Mouse (Mus musculus): ENCODE measurements around the gene Syt3.

Syt3 gene

DNA sequence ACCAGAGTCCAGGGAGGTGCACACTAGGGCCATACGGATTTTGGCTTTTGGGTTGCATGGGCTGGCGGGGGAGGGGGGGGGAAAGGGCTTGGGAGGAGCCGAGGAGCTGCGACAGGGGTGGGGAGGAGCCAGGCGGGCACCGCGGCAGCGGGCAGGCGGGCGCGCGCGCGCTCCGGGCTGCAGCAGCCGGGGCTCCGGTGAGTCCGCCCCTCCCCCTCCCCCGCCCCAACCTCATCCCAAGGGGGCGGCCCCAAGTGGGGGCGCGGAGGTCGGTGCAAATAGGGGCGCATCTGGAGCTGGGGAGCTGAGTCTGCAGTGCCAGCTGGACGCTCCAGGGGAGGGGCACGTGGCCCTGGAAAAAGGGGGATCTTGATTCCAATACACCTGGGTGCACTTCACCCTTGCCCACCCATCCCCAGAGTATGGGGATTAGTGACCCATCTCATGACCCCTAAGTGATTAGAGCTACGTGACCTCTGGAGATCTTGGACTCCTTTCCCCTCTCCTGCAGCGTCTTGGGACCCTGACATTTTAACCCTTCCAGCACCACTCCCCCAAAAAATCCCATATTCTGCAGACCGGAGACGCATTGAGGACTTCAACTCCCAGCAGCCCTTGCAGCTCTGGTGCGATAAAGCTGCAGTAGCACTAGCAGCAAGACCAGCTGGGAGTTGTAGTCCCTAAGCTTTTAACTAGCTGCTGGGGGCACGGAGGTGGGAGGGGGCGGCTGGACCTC lies at the start of gene Syt3:
Syt3 (plus strand) TSS at position 123 of the 736 bp plus-strand sequence.
- DNase-seq (ENCODE audit: low spot score): peak; percentile 65

DNA sequence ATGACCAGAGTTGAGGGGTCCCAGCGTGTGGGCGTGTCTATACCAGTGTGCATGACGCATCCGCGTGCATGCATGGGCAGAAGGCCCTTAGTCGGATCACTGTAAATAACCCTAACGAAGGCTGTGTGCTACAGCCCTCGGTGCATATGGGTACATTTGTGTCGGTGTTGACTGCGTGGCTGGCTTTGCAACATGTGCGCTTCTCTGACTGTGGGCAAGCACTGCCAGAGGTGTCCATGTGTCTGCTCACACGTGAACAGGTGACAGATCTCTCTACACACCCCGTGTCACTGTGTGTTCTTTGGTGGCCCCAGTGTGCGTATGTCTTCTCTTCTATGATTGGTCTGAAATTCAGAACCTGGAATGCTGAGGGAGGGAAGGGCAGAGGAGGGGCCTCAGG lies 49.8 kb upstream of the Syt3 start:
- no peak for DNase-seq (ENCODE audit: low spot score)

DNA sequence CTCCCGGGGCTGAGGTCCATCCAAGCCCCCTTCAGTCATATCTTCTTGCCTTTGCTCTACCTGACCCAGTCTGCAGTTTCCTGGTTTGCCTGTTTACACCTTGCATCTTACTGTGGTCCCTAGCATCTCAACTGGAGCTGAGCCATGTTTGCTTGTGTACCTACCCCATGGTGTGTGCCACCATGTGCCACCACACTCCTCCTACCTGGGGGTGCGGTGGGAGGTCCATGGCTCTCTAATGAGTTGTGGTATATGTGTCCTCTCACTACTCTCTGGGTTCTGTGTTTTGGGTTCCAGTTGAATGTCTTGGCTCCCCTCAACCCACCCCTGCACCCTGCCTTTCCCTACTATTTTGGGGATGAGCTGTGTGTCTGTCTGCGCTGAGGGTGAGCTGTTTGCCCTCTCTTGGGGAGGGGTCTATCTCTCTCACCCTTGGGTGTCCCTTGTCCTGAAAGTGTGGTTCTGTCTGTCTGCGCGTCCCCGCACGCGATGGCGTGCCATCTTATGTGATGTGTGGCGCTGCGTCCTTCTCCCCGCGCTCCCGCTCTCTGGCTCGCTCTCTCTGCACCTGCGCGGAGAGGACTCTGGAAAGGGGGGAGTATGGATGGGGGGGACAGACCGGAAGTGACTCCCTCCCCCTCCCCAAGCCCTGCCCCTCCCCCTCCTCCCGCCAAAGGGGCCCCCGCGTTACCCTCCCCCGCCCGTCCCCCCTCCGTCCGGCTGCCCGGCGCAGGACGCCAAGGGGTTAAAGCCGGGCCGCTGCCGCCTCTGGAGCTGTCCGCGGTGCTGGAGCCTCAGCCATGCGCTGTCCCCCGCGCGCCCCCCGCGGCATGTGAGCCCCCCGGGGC lies 48.6 kb upstream of the Syt3 start:
- no peak for DNase-seq (ENCODE audit: low spot score)

DNA sequence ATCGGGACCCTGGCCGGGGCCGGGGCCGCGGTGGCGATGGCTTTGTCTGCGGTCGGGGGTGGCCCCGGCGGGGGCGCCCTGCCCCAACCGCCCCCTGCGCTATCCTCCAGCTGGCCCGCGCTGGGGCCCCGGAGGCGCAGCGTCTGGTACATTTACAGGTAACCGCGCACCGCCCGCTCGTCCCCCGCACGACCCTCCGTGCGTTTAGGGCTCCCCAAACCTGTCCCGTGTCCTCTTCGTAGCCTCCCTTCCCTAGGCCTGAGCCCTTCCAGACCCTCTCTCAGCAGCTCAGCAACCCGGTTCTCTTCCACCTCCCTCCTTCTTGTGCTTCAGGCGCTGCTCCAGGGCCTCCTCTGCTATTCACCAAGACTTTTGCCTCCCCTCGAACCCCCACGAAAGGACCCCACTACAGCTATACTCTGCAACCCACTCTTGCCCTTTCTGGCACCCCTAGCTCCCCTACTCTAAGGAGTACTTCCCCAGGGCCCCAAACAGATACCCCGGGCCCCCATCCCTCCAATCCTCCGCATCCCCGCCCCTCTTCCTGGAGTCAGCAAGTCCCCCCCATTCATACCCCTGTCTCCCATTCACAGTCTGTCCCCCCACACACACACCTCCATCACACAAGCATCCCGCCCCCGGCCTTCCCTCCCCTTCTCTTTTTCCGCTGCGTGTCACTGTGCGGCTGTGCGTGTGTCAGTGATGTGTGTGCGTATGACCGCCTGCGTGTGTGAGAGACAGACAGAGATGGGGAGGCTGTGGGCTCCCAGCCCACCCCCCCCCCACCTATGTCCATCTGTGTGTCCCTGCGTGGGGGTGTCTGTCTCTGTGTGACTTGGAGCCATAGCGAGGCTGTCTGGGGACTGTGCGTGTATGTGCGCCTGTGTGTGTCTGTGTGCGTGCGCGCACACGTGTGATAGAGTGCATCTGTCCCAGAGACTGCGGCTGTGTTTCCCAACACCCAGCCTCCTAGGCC lies 47.6 kb upstream of the Syt3 start:
- DNase-seq (ENCODE audit: low spot score): no peak

DNA sequence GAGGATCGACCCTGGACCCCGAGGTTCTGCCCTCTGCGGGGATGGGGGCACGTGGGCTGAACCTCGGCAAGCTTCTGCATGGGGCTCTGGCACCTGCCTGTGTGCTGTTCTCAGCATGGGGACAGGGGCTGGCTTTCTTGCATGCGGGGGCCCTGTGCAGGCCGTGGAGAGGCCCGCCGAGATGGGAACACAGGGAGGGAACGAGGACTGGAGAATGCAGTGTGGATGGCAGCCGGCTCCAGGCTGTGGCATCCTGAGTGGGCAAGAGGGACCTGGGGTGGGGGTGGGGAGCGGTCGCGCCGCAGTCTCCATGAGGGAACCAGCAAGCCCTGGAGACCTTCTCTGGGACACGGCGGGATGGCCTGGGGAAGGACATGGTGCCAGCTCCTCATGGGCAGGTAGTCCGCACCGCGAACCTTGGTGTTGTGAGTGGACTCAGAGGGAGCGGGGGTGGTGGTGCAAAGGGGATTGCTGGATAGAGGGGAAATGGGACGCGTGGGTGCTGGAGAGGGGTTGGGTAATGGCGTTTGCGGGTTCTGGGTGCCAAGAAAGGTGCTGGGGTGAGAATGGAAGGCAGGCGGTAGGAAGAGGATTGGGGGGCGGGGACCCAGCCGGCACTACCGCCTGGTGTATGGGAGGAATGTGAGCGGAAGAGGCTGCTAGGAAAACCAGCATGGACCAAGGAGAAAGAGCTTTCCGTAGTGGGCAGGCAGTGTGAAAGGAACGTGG lies 46.6 kb upstream of the Syt3 start:
- no peak for DNase-seq (ENCODE audit: low spot score)

DNA sequence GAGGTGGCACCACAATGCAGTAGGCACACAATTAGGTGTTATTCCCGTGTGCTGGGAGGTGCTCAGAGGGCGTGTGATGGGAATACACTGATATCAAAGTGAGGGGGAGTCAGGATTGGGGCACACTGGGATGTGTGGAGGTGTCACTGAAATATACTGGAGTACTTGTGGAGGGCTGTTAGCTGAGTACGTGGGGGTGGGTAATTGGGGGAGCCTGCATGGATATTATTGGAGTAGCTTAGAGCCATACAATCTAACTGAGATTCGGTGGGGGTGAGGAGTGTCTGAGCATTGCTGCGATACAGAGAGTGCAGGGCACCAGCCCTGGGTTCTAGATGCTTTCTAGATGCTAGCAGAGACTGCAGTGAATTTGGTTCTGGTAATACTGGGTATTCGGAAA lies 43.7 kb upstream of the Syt3 start:
- no peak for DNase-seq (ENCODE audit: low spot score)

DNA sequence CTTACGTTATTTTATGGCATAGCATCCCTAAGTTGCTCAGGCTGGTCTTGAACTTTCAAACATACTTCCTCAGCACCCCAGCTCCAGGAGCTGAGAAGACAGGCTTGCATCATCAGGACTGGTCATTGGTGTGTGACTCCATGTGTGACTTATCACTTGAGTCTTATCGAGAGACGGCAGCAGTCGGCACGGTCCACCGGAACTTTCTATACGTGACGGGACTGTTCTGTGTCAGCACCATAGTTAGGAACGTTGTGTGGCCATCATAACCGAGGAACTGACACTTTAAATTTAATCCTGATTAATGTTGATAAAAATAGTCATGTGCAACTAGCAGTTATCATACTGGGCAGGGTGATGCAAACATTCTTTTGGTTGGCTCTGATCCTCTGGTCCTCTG lies 42.8 kb upstream of the Syt3 start:
- DNase-seq (ENCODE audit: low spot score): no peak

DNA sequence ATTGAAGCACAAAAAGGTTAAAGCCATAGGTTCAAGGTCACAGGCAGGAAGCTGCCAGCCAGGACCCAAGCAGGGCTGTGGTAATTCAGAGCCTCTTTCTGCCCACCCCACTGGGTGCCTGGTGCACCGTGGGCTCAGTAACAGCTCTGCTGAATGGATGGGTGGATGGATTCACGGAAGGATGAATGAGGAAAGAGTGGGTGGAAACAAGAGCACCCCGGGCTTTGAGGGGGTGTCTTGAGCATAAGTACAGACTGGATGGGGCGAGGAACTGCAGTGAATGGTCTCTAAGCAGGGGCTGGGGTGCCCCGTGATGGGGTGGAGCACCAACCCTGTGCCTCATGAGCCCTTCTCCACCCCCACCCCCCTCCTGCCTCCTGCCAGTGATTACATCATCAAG lies 42.2 kb upstream of the Syt3 start:
- DNase-seq (ENCODE audit: low spot score): no peak

DNA sequence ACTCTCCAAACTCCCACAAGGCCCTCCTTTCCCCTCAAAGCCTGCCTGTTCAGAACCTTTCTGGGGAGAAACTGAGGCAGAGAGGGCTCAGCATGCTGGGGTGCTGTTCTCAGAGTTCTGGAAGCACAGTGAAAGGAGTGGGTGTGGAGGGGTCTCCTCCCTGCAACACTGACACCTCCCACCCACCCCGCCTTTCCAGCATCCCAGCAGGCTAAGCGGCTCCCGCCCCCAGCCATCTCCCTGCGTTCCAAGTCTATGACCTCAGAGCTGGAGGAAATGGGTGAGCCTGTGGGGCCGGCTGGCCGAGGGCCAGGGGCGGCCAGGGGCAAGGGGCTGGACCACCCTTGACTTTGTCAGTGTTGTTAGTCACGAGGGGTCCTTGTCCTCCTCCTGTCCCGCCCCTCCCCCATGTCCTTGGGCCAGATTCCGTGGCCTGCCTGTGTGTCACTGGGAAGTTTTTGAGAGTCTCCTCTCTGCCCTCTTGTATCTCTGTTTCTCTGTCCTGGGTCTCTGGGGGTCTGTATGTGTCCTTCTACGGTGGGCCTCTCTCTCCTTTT lies 40.4 kb upstream of the Syt3 start:
- DNase-seq (ENCODE audit: low spot score): no peak

DNA sequence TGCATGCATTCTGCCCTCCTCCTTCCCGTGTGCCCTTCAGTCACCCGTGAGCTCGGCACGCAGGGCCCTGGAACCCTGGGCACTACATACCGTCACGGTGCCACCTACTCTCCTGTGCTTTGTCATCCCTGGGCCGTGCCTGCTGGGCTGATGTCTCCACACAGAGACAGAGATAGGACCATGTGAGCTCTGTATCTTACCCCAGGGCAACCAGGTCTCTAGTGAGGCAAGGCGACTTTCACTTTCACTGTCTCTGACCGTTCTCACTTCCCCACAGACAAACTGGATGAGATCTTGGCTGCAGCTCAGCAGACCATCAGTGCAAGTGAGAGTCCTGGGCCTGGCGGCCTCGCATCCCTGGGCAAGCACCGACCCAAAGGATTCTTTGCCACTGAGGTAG lies 39.3 kb upstream of the Syt3 start:
- no peak for DNase-seq (ENCODE audit: low spot score)

DNA sequence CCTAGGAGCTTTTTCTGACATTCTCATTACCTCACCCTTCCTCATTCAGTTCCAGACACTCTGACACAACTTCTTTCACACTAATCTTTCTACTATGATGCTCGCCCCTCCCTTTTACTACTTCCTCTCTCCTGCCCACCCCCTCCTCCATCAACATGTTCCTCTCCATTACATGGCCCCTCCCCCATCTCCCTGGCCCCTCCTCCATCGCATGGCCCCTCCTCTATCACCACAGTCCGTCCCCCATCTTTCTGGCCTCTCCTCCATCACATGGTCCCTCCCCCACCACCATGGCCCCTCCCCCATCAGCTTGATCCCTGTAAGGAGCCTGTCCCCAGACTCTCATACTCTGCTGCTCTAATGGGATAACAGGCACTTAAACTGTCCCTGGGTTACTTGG lies 34.9 kb upstream of the Syt3 start:
- no peak for DNase-seq (ENCODE audit: low spot score)

DNA sequence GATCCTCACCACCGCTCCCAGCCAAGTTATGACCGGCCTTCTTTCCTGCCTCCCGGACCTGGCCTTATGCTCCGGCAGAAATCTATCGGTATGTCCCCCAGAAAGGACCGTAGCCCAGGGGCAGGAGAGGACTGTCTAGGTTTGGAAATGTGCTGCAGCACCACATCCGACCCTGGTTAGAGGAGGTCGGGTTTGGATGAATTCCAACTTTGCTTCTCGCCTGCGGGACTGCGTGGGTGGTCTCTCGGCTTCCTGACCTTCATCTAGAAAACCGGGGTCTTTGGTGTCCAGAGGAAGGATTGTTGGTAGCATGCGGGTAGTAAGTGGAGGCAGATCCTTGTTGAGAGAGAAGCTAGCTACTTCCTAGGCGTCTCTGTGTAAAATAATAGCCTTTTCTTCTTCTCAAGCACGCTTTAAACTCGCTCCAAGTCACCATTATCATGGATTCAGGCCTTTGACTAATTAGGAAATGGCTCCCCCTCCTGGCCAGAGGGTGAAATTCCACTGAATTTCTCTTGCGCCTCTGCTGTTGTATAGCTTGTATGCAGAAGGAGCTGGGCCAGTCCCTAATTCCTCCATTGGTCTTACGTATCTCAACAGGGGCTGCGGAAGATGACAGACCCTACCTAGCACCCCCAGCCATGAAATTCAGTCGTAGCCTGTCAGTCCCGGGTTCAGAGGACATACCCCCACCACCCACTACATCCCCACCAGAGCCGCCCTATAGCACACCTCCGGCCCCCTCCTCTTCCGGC lies 32.8 kb upstream of the Syt3 start:
- DNase-seq (ENCODE audit: low spot score): peak; percentile 76

DNA sequence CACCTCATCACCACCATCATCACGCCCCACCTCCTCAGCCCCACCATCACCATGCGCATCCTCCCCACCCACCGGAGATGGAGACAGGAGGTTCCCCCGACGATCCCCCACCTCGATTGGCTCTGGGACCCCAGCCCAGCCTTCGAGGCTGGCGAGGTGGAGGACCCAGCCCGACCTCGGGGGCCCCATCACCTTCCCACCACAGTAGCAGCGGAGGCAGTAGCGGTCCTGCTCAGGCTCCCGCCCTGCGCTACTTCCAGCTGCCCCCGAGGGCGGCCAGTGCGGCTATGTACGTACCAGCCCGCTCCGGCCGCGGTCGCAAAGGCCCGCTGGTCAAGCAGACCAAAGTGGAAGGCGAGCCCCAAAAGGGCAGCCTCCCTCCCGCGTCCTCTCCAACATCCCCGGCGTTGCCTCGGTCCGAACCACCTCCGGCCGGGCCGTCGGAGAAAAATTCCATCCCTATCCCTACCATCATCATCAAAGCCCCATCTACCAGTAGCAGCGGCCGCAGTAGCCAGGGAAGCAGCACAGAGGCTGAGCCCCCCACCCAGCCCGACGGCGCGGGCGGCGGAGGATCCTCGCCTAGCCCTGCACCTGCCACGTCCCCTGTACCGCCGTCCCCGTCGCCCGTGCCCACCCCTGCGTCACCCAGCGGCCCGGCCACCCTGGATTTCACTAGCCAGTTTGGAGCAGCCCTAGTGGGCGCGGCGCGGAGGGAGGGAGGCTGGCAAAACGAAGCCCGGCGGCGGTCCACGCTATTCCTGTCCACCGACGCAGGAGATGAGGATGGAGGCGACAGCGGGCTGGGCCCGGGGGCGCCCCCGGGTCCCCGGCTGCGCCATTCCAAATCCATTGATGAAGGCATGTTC lies 31.8 kb upstream of the Syt3 start:
- DNase-seq (ENCODE audit: low spot score): no peak

DNA sequence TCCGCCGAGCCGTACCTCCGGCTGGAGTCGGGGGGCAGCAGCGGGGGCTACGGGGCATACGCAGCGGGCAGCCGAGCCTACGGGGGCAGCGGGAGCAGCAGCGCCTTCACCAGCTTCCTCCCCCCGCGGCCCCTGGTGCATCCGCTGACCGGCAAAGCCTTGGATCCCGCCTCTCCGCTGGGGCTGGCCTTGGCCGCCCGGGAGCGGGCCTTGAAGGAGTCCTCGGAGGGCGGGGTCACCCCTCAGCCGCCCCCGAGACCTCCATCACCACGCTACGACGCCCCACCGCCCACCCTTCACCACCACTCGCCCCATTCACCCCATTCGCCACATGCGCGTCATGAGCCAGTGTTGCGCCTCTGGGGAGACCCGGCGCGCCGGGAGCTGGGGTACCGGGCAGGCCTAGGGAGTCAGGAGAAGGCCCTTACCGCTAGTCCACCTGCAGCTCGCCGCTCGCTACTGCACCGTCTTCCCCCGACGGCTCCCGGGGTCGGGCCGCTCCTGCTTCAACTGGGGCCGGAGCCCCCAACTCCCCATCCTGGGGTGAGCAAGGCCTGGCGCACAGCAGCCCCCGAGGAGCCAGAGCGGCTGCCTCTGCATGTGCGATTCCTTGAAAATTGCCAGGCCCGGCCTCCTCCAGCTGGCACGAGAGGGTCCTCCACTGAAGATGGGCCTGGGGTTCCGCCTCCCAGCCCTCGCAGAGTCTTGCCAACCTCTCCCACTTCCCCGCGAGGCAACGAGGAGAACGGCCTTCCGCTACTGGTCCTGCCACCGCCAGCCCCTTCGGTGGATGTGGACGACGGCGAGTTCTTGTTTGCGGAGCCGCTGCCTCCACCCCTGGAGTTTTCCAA lies 30.9 kb upstream of the Syt3 start:
- DNase-seq (ENCODE audit: low spot score): no peak

DNA sequence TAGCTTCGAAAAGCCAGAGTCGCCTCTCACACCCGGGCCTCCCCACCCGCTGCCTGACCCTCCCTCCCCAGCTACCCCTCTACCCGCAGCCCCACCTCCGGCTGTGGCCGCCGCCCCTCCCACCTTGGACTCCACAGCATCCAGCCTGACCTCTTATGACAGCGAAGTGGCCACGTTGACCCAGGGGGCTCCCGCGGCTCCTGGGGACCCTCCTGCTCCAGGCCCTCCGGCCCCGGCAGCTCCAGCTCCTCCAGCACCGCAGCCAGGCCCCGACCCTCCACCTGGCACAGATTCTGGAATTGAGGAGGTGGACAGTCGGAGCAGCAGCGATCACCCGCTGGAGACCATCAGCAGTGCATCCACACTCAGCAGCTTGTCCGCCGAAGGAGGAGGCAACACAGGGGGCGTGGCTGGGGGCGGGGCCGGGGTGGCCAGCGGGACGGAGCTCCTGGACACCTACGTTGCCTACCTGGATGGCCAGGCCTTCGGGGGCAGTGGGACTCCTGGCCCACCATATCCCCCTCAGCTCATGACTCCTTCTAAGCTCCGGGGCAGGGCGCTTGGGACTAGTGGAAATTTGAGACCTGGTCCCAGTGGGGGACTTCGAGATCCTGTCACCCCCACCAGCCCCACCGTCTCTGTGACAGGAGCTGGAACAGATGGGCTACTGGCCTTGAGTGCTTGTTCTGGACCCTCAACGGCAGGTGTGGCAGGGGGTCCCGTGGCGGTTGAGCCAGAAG lies 30.1 kb upstream of the Syt3 start:
- DNase-seq (ENCODE audit: low spot score): no peak

DNA sequence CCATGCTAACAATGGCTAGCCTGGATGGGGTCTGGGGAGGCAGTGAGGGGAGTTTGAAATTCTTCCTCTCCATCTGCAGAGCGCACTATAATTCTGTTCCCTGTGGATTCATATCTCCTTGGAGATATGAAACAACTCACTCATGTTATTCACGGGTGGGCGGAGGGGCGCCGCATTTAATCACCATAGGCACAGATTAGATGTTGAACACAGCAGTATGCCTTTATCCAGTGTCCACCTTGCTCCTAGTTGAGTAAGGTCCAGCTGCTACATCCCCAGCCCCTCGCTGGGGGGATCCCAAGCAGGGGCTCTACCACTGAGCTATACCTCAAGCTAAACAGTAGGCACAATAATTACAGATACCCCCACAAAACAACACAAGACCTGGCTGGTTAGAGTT lies 28.5 kb upstream of the Syt3 start:
- no peak for DNase-seq (ENCODE audit: low spot score)

DNA sequence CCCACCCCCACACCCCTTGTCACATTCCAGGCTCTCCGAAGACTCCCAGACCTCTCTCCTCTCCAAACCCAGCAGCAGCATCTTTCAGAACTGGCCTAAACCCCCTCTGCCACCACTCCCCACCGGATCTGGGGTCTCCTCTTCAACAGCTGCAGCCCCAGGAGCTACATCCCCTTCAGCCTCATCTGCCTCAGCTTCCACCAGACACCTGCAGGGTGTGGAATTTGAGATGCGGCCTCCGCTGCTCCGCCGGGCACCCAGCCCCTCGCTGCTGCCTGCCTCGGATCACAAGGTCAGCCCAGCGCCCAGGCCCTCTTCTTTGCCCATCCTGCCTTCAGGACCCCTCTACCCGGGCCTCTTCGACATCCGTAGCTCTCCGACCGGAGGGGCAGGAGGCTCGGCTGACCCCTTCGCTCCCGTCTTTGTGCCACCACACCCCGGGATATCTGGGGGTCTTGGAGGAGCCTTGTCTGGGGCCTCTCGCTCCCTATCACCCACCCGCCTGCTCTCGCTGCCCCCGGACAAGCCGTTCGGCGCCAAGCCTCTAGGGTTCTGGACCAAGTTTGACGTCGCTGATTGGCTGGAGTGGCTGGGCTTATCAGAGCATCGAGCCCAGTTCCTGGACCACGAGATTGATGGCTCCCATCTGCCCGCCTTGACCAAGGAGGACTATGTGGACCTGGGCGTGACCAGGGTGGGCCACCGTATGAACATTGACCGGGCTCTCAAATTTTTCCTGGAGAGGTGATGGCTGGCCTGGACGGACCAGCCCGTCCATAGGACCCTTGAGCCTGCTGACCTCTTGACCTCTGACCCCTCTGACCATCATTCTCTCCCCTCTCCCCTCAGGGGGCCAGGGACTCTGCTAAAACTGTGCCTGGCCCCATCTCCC lies 27.1 kb upstream of the Syt3 start:
- no peak for DNase-seq (ENCODE audit: low spot score)

All from testis, postnatal 14 days (tissue).